In genomic region chr15:83298313-83298712, GRCm38 (mm10) we compare ENCODE assay signal across 16 mouse cellular contexts. TPM values are rescaled to one million over a fixed set of nuclear protein-coding genes. Genes with fewer than 3 reads are reported as not detected.
DNase-seq lines count a peak whose midpoint lies in the region; ATAC-seq and TF ChIP-seq lines count a peak whose summit lies in the region.
"Had no signal": no experiment of that assay in that cellular context is flagged by ENCODE, and none has a peak within 500 bp of the region (broad histone marks: within the 10 kb centered on the region; RNA-seq: fewer than 3 reads in every experiment).

No protein-coding gene starts in this region.

- H3K27me3 ChIP-seq in kidney, adult 2 months (replicated peaks; ENCODE audit: control insufficient read depth, insufficient read depth, low read length), result no peaks in the 10 kb centered on the region
- no peaks in the 10 kb centered on the region for H3K27me3 ChIP-seq in kidney, embryonic 15.5 days
- no peaks in the 10 kb centered on the region for H3K27me3 ChIP-seq in midbrain, postnatal 0 days (ENCODE audit: insufficient read depth, low read length)
- H3K27me3 ChIP-seq in midbrain, embryonic 16.5 days (ENCODE audit: control insufficient read depth, insufficient read depth, low read depth, low read length), result no peaks in the 10 kb centered on the region
- no peaks in the 10 kb centered on the region for H3K27me3 ChIP-seq in stomach, postnatal 0 days (ENCODE audit: control insufficient read depth, insufficient read depth, low read length)
- no peaks in the 10 kb centered on the region for H3K27me3 ChIP-seq in neural tube, embryonic 15.5 days (replicated peaks)
- H3K27me3 ChIP-seq: heart, embryonic 12.5 days; neural tube, embryonic 12.5 days had no signal

- TF ChIP-seq CTCF in kidney, adult 2 months (conservative IDR thresholded peaks at IDR 0.05; ENCODE audit: insufficient read depth, insufficient read length, low read depth, low read length), result peak; percentile 33; the same call in 1 of the 2 replicates
- peak; percentile 23 for TF ChIP-seq CTCF in midbrain, postnatal 0 days (IDR thresholded peaks at IDR 0.05)
- TF ChIP-seq CTCF in bone marrow, adult 2 months (IDR thresholded peaks at IDR 0.05; ENCODE audit: control insufficient read depth, insufficient read depth, low read length), result peak; percentile 45; the same call in 1 of the 2 replicates
- peak; percentile 51 for TF ChIP-seq CTCF in stomach, postnatal 0 days (IDR thresholded peaks at IDR 0.05; ENCODE audit: low read depth)

- H3K9ac ChIP-seq in kidney, embryonic 15.5 days, result no peak overlapping the region
- H3K9ac ChIP-seq in midbrain, postnatal 0 days (replicated peaks; ENCODE audit: low read length, poor library complexity, severe bottlenecking), result no peak overlapping the region
- H3K9ac ChIP-seq in midbrain, embryonic 16.5 days (ENCODE audit: low read depth, low read length), result no peak overlapping the region
- H3K9ac ChIP-seq in stomach, postnatal 0 days (ENCODE audit: low read length), result no peak overlapping the region
- no peak overlapping the region for H3K9ac ChIP-seq in neural tube, embryonic 15.5 days (replicated peaks)
- H3K9ac ChIP-seq: heart, embryonic 12.5 days; neural tube, embryonic 12.5 days had no signal

- no peak for TF ChIP-seq EP300 in stomach, postnatal 0 days (optimal IDR thresholded peaks at IDR 0.05)

- H3K36me3 ChIP-seq in kidney, adult 2 months (ENCODE audit: control insufficient read depth, insufficient read depth, low read length), result no peaks in the 10 kb centered on the region
- H3K36me3 ChIP-seq in kidney, embryonic 15.5 days, result peaks cover 24% of the 10 kb centered on the region
- peaks cover 14% of the 10 kb centered on the region for H3K36me3 ChIP-seq in midbrain, postnatal 0 days (ENCODE audit: insufficient read depth, low read length)
- peaks cover 4% of the 10 kb centered on the region; the same call in 1 of the 2 replicates for H3K36me3 ChIP-seq in midbrain, embryonic 16.5 days (ENCODE audit: control insufficient read depth, insufficient read depth, low read length)
- H3K36me3 ChIP-seq in stomach, postnatal 0 days (ENCODE audit: control insufficient read depth, insufficient read depth, low read length), result 0 out of 2 replicates have a peak, but pooled peaks cover 8% of the 10 kb centered on the region
- H3K36me3 ChIP-seq in neural tube, embryonic 15.5 days, result peaks cover 16% of the 10 kb centered on the region

- H3K27ac ChIP-seq in kidney, adult 2 months (ENCODE audit: insufficient read depth, low read depth, low read length), result no peak overlapping the region
- no peak overlapping the region for H3K27ac ChIP-seq in kidney, embryonic 15.5 days
- H3K27ac ChIP-seq in midbrain, postnatal 0 days (ENCODE audit: low read depth, low read length), result no peak overlapping the region
- no peak overlapping the region for H3K27ac ChIP-seq in midbrain, embryonic 16.5 days (ENCODE audit: low read length)
- H3K27ac ChIP-seq in bone marrow, adult 2 months (ENCODE audit: control insufficient read depth, insufficient read depth, low read depth, low read length, poor library complexity), result no peak overlapping the region
- no peak overlapping the region for H3K27ac ChIP-seq in stomach, postnatal 0 days (replicated peaks)
- no peak overlapping the region for H3K27ac ChIP-seq in neural tube, embryonic 15.5 days (replicated peaks)
- H3K27ac ChIP-seq: neural tube, embryonic 12.5 days had no signal

- no peak for TF ChIP-seq POLR2A in kidney, adult 2 months (IDR thresholded peaks at IDR 0.05; ENCODE audit: low read depth, low read length)
- TF ChIP-seq POLR2A in bone marrow, adult 2 months (IDR thresholded peaks at IDR 0.05; ENCODE audit: borderline replicate concordance, control insufficient read depth, low read depth, low read length), result no peak

- no peak overlapping the region for H3K4me2 ChIP-seq in kidney, embryonic 15.5 days
- no peak overlapping the region for H3K4me2 ChIP-seq in midbrain, postnatal 0 days (ENCODE audit: low read depth, low read length, poor library complexity, severe bottlenecking)
- H3K4me2 ChIP-seq in midbrain, embryonic 16.5 days (ENCODE audit: low read length), result no peak overlapping the region
- no peak overlapping the region for H3K4me2 ChIP-seq in stomach, postnatal 0 days (replicated peaks; ENCODE audit: low read depth)
- no peak overlapping the region for H3K4me2 ChIP-seq in neural tube, embryonic 15.5 days
- H3K4me2 ChIP-seq: heart, embryonic 12.5 days; neural tube, embryonic 12.5 days had no signal

- no peak overlapping the region for H3K4me3 ChIP-seq in kidney, adult 2 months (ENCODE audit: insufficient read depth, low read depth, low read length)
- no peak overlapping the region for H3K4me3 ChIP-seq in kidney, embryonic 15.5 days (replicated peaks)
- no peak overlapping the region for H3K4me3 ChIP-seq in midbrain, postnatal 0 days (ENCODE audit: low read depth, low read length)
- H3K4me3 ChIP-seq in midbrain, embryonic 16.5 days (ENCODE audit: low read depth, low read length), result no peak overlapping the region
- H3K4me3 ChIP-seq in bone marrow, adult 2 months (replicated peaks; ENCODE audit: control insufficient read depth, low read depth, low read length), result no peak overlapping the region
- no peak overlapping the region for H3K4me3 ChIP-seq in stomach, postnatal 0 days (ENCODE audit: low read depth, low read length)
- H3K4me3 ChIP-seq in neural tube, embryonic 15.5 days (replicated peaks), result no peak overlapping the region
- H3K4me3 ChIP-seq: heart, embryonic 12.5 days; neural tube, embryonic 12.5 days had no signal

- WGBS in kidney, adult 2 months, result 94% methylated on average over 8 of the region's 8 CpGs
- 88% methylated on average over 8 of the region's 8 CpGs for WGBS in kidney, embryonic 15.5 days
- 82% methylated on average over 8 of the region's 8 CpGs for WGBS in midbrain, postnatal 0 days
- WGBS in midbrain, embryonic 16.5 days, result 85% methylated on average over 8 of the region's 8 CpGs
- 88% methylated on average over 8 of the region's 8 CpGs for WGBS in bone marrow, adult 2 months
- 89% methylated on average over 8 of the region's 8 CpGs for WGBS in stomach, postnatal 0 days
- 84% methylated on average over 8 of the region's 8 CpGs for WGBS in neural tube, embryonic 15.5 days

- peaks cover 33% of the 10 kb centered on the region for H3K4me1 ChIP-seq in kidney, adult 2 months (ENCODE audit: control insufficient read depth, insufficient read depth, low read length)
- H3K4me1 ChIP-seq in kidney, embryonic 15.5 days, result peaks cover 32% of the 10 kb centered on the region
- H3K4me1 ChIP-seq in midbrain, postnatal 0 days (ENCODE audit: insufficient read depth, low read length), result no peaks in the 10 kb centered on the region
- peaks cover 2% of the 10 kb centered on the region; the same call in 1 of the 2 replicates for H3K4me1 ChIP-seq in midbrain, embryonic 16.5 days (ENCODE audit: control insufficient read depth, insufficient read depth, low read length)
- peaks cover 1% of the 10 kb centered on the region; the same call in 1 of the 2 replicates for H3K4me1 ChIP-seq in bone marrow, adult 2 months (ENCODE audit: control insufficient read depth, insufficient read depth, low read length)
- H3K4me1 ChIP-seq in stomach, postnatal 0 days (replicated peaks; ENCODE audit: control insufficient read depth, insufficient read depth), result no peaks in the 10 kb centered on the region
- H3K4me1 ChIP-seq in neural tube, embryonic 15.5 days, result peaks cover 7% of the 10 kb centered on the region; the same call in 1 of the 2 replicates

- ATAC-seq in kidney, embryonic 15.5 days (replicated peaks; ENCODE audit: low FRiP score), result no peak
- ATAC-seq in midbrain, postnatal 0 days (ENCODE audit: low FRiP score), result no peak
- ATAC-seq in midbrain, embryonic 16.5 days, result no peak
- ATAC-seq in stomach, postnatal 0 days (ENCODE audit: low FRiP score, low TSS enrichment), result no peak
- no peak for ATAC-seq in neural tube, embryonic 15.5 days (ENCODE audit: low FRiP score)
- ATAC-seq: forebrain, embryonic 14.5 days had no signal

- H3K9me3 ChIP-seq in kidney, embryonic 15.5 days (replicated peaks), result no peaks in the 10 kb centered on the region
- H3K9me3 ChIP-seq in midbrain, postnatal 0 days (ENCODE audit: low read length), result no peaks in the 10 kb centered on the region
- no peaks in the 10 kb centered on the region for H3K9me3 ChIP-seq in midbrain, embryonic 16.5 days (replicated peaks; ENCODE audit: control insufficient read depth, low read length, poor library complexity, severe bottlenecking)
- H3K9me3 ChIP-seq in stomach, postnatal 0 days (ENCODE audit: control insufficient read depth, low read length), result no peaks in the 10 kb centered on the region
- H3K9me3 ChIP-seq in neural tube, embryonic 15.5 days (replicated peaks), result no peaks in the 10 kb centered on the region
- H3K9me3 ChIP-seq: neural tube, embryonic 12.5 days had no signal

- peak; percentile 34 for DNase-seq in kidney, adult 2 months
- no peak for DNase-seq in midbrain, postnatal 0 days (ENCODE audit: low spot score)
- DNase-seq in stomach, postnatal 0 days (ENCODE audit: low spot score), result peak; percentile 13
- DNase-seq: adrenal gland, postnatal 36 days; cerebellum, adult 18-20 months; gastrocnemius, postnatal 14 days; heart, postnatal 4 days; midbrain, embryonic 14.5 days had no signal

RNA-seq across cellular contexts. Expression of gene A4galt, which starts 46.7 kb away (rescaled TPM):
- 53.5 and 56.0 TPM in 2 replicates for polyA plus RNA-seq in kidney, adult 2 months (2012; rRNA removed)
- 19.1 and 20.8 TPM in 2 replicates for polyA plus RNA-seq in kidney, embryonic 15.5 days (2015; fragmentation: Nextera tagmentation; extraction: Ambion mirVana)
- total RNA-seq in midbrain, postnatal 0 days (2014; rRNA removed), result 7.9 and 8.6 TPM in 2 replicates
- 5.1 and 5.6 TPM in 2 replicates for polyA plus RNA-seq in midbrain, postnatal 0 days (2015; fragmentation: Nextera tagmentation; extraction: Ambion mirVana)
- 2.4 and 2.6 TPM in 2 replicates for polyA plus RNA-seq in midbrain, embryonic 16.5 days (2015; fragmentation: Nextera tagmentation; extraction: Ambion mirVana)
- 1.1 and 4.7 TPM in 2 replicates for polyA plus RNA-seq in bone marrow, adult 2 months (2011; ENCODE audit: insufficient read depth, insufficient read length, low replicate concordance, missing spikeins)
- 23.0 and 24.4 TPM in 2 replicates for polyA plus RNA-seq in stomach, postnatal 0 days (2015; fragmentation: Nextera tagmentation; extraction: Ambion mirVana)
- 2.5 and 4.2 TPM in 2 replicates for polyA plus RNA-seq in neural tube, embryonic 15.5 days (2015; fragmentation: Nextera tagmentation; extraction: Ambion mirVana)
- total RNA-seq: common myeloid progenitor, adult 5-6 weeks had no signal

RNA-seq across cellular contexts. Expression of gene Arfgap3, which starts 51.7 kb away (rescaled TPM):
- polyA plus RNA-seq in kidney, adult 2 months (2012; rRNA removed), result 21.4 and 26.5 TPM in 2 replicates
- 35.7 and 36.3 TPM in 2 replicates for polyA plus RNA-seq in kidney, embryonic 15.5 days (2015; fragmentation: Nextera tagmentation; extraction: Ambion mirVana)
- 41.8 and 44.0 TPM in 2 replicates for total RNA-seq in midbrain, postnatal 0 days (2014; rRNA removed)
- 36.4 and 36.8 TPM in 2 replicates for polyA plus RNA-seq in midbrain, postnatal 0 days (2015; fragmentation: Nextera tagmentation; extraction: Ambion mirVana)
- polyA plus RNA-seq in midbrain, embryonic 16.5 days (2015; fragmentation: Nextera tagmentation; extraction: Ambion mirVana), result 45.1 and 45.6 TPM in 2 replicates
- polyA plus RNA-seq in bone marrow, adult 2 months (2011; ENCODE audit: insufficient read depth, insufficient read length, low replicate concordance, missing spikeins), result 7.5 and 12.1 TPM in 2 replicates
- polyA plus RNA-seq in stomach, postnatal 0 days (2015; fragmentation: Nextera tagmentation; extraction: Ambion mirVana), result 57.0 and 60.3 TPM in 2 replicates
- 37.0 and 39.6 TPM in 2 replicates for polyA plus RNA-seq in neural tube, embryonic 15.5 days (2015; fragmentation: Nextera tagmentation; extraction: Ambion mirVana)
